Mouse (Mus musculus) limb, embryonic 13.5 days (tissue): ENCODE data around the gene Cnn2. TPM values are rescaled to one million over a fixed set of nuclear protein-coding genes. Genes with fewer than 3 reads are reported as not detected.
"Not testable (repeated sequence)": the region's sequence is repeated elsewhere in the genome, so short reads cannot be mapped to it uniquely, and the experiment has no call there.

ENCODE experiments used
- ATAC-seq: fragments of 200-750 bp; cut with Nextera tagmentation; 2 replicates; pipeline ENCODE4 v1.8.0; 2017; ENCODE audit warnings: low read depth, moderate number of reproducible peaks, moderate TSS enrichment; ENCODE audit not compliant: low FRiP score
- H3K27ac ChIP-seq: fragments of 300-500 bp; sonication (generic); 2 replicates; pipeline ENCODE4 v1.5.1; 2015; ENCODE audit warnings: inconsistent platforms, mild to moderate bottlenecking, moderate library complexity
- H3K27me3 ChIP-seq: fragments of 300-500 bp; sonication (generic); 2 replicates; pipeline ENCODE4 v1.6.1; 2015; ENCODE audit warnings: mild to moderate bottlenecking, inconsistent platforms
- H3K36me3 ChIP-seq: fragments of 300-500 bp; sonication (generic); 2 replicates; pipeline ENCODE4 v1.6.1; 2015; ENCODE audit warnings: inconsistent platforms, mild to moderate bottlenecking, moderate library complexity
- H3K4me1 ChIP-seq: fragments of 300-500 bp; sonication (generic); 2 replicates; pipeline ENCODE4 v1.6.1; 2015; ENCODE audit warnings: inconsistent platforms
- H3K4me2 ChIP-seq: fragments of 300-500 bp; sonication (generic); replicated peaks from 2 replicates; pipeline ENCODE4 v1.6.1; 2015; ENCODE audit warnings: inconsistent platforms, mild to moderate bottlenecking, moderate library complexity
- H3K4me3 ChIP-seq: fragments of 300-500 bp; sonication (generic); 2 replicates; pipeline ENCODE4 v1.5.1; 2015; ENCODE audit warnings: moderate library complexity, mild to moderate bottlenecking, inconsistent platforms
- H3K9ac ChIP-seq: fragments of 300-500 bp; sonication (generic); 2 replicates; pipeline ENCODE4 v1.6.1; 2015; ENCODE audit warnings: mild to moderate bottlenecking, inconsistent platforms
- H3K9me3 ChIP-seq: fragments of 300-500 bp; sonication (generic); 2 replicates; pipeline ENCODE4 v1.6.1; 2016; ENCODE audit warnings: inconsistent platforms
- WGBS: fragments of 180-500 bp; shearing (Covaris S2); methylation state at CpG from one replicate; pipeline ENCODE4 v1.1.7; 2015; 5-methylcytosine and 5-hydroxymethylcytosine counted together
- polyA plus RNA-seq: library from polyadenylated mRNA; unstranded; fragments of >200 nt; fragmentation: Nextera tagmentation; extraction: Ambion mirVana; gene quantifications from 2 replicates; pipeline ENCODE4 v1.2.1, GENCODE M21; 2015

The Cnn2 gene
- polyA plus RNA-seq, 1 experiment from 2014 or later = 299 TPM

- Histone ChIP-seq H3K4me3 (no peak overlapping the region), H3K36me3 (peaks cover 19% of the 10 kb centered on the region), H3K9ac (no peak overlapping the region), H3K27ac (no peak overlapping the region), H3K9me3 (no peaks in the 10 kb centered on the region), H3K27me3 (no peaks in the 10 kb centered on the region), H3K4me1 (peaks cover 23% of the 10 kb centered on the region), H3K4me2 (no peak overlapping the region)
- no peak for ATAC-seq
- WGBS = 26% methylated on average over 4 of the region's 4 CpGs
These were observed 31.7 kb upstream of the Cnn2 start for GRCm38 (mm10) chr10:79956643-79957154.

- 11% methylated on average over 21 of the region's 21 CpGs for WGBS
- H3K4me2 ChIP-seq = peak overlapping the region; percentile 23
- 0 out of 2 replicates have a peak overlapping the region, but pooled peaks have one; percentile 2 for H3K4me3 ChIP-seq
- no peaks in the 10 kb centered on the region for H3K27me3 ChIP-seq
- no peaks in the 10 kb centered on the region for H3K9me3 ChIP-seq
- peaks cover 23% of the 10 kb centered on the region for H3K4me1 ChIP-seq
- ATAC-seq = no peak
- H3K27ac ChIP-seq = no peak overlapping the region
- H3K36me3 ChIP-seq = peaks cover 23% of the 10 kb centered on the region
- H3K9ac ChIP-seq = no peak overlapping the region
These were observed 30.1 kb upstream of the Cnn2 start for GRCm38 (mm10) chr10:79958140-79958816.

DNA sequence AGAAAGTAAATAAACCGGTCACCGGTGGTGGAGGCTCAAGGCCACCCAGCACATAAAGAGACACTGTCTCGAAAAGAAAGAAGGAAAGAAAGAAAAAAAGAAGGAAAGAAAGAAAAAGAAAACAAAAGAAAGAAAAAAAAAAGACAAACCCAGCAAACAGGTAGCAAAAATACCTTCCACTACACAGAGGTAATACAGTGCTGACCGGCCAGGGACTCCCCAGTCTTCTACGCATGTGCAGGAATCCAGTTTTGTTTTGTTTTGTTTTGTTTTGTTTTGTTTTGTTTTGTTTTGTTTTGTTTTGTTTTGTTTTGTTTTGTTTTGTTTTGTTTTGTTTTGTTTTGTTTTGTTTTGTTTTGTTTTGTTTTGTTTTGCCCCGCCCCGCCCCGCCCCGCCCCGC, 29.0 kb upstream of the Cnn2 start:
- H3K4me1 ChIP-seq = peaks cover 18% of the 10 kb centered on the region
- not testable (repeated sequence) for H3K9me3 ChIP-seq, H3K9ac ChIP-seq, H3K27ac ChIP-seq, ATAC-seq, H3K27me3 ChIP-seq
- H3K36me3 ChIP-seq = peaks cover 28% of the 10 kb centered on the region
- H3K4me3 ChIP-seq = peak overlapping the region; percentile 100
- H3K4me2 ChIP-seq = peak overlapping the region; percentile 93
- WGBS = 35% methylated on average over 10 of the region's 10 CpGs

DNA sequence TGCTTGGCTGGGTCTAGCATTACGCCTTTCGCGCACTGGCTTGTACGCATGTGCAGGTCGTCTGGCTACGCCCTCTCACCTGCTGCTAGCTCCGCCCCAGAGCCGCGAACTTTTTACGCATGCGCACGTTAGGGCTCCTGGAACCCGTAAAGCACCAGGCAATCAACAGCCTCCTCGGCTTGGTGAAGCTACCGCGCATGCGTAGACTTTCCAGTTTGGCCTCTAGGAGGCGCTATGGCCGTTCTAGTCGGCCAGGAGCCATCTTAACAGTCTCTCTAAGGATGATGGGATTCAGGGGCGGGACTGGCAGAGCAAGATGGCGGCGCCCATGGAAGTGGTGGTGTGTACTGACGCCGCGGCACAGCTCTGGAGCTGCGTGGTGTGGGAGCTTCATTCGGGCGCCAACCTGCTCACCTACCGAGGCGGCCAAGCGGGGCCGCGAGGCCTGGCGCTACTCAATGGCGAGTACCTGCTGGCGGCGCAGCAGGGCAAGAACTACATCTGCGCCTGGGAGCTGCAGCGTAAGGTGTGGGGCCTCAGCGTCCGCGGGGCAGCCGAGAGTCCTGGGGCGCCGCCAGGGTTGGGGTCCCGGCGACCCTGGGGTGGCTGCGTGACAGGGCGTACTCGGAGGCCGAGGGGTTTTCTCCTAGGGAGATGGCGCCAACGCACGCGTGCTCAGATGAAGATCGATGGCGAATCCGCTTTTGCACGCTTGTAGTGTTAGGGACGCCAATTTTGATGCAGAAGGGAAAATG, 28.4 kb upstream of the Cnn2 start, which contains the start of gene Wdr18:
Gene Wdr18 (plus strand): TSS at position 306 of the 755 bp plus-strand sequence.
- Histone ChIP-seq H3K36me3 (peaks cover 34% of the 10 kb centered on the region), H3K4me2 (peak within 1 kb of the TSS; percentile 93)
- WGBS = under 1% methylated on average over 61 of the region's 61 CpGs

GRCm38 (mm10) chr10:79960671-79961294, 27.6 kb upstream of the Cnn2 start:
- no peaks in the 10 kb centered on the region for H3K27me3 ChIP-seq
- WGBS = 11% methylated on average over 10 of the region's 10 CpGs
- ATAC-seq = no peak
- peaks cover 42% of the 10 kb centered on the region for H3K36me3 ChIP-seq
- peak overlapping the region; percentile 100 for H3K4me3 ChIP-seq
- peak overlapping the region; percentile 89 for H3K9ac ChIP-seq
- H3K9me3 ChIP-seq = no peaks in the 10 kb centered on the region
- peaks cover 11% of the 10 kb centered on the region for H3K4me1 ChIP-seq
- H3K27ac ChIP-seq = no peak overlapping the region
- H3K4me2 ChIP-seq = peak overlapping the region; percentile 93

More for the DNA sequence above, 28.4 kb upstream of the Cnn2 start, which contains the start of gene Wdr18:
- H3K4me1 ChIP-seq = peaks cover 16% of the 10 kb centered on the region
- H3K9ac ChIP-seq = peak within 1 kb of the TSS; percentile 89
- peak; percentile 95 for ATAC-seq
- H3K9me3 ChIP-seq = no peaks in the 10 kb centered on the region
- peak within 1 kb of the TSS; percentile 74 for H3K27ac ChIP-seq
- H3K4me3 ChIP-seq = peak within 1 kb of the TSS; percentile 100
- H3K27me3 ChIP-seq = no peaks in the 10 kb centered on the region

DNA sequence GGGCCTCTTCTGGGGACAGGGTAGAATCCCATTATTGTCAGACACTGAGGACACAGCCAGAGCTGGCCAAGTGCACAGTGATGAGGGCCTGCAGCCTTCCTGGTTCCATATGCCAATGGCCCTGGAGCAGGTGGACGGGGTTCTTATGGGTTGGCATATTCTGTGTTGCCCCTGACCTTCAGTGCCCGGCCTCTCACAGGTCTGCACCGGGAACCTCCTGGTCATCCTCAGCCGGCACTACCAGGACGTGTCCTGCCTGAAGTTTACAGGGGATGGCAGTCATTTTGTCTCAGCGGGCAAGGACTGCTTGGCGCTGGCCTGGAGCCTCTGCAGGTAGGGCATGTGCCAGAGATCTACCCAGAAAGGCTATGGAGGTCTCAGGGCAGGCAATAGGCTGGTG, 23.7 kb upstream of the Cnn2 start:
- Histone ChIP-seq H3K27me3 (peaks cover 15% of the 10 kb centered on the region), H3K4me3 (no peak overlapping the region), H3K4me1 (peaks cover 14% of the 10 kb centered on the region), H3K9ac (no peak overlapping the region), H3K27ac (no peak overlapping the region), H3K4me2 (no peak overlapping the region), H3K9me3 (no peaks in the 10 kb centered on the region), H3K36me3 (peaks cover 72% of the 10 kb centered on the region)
- WGBS = 95% methylated on average over 7 of the region's 7 CpGs
- no peak for ATAC-seq

GRCm38 (mm10) chr10:79965325-79965724, 23.1 kb upstream of the Cnn2 start:
- no peak for ATAC-seq
- Histone ChIP-seq H3K4me3 (no peak overlapping the region), H3K4me2 (no peak overlapping the region), H3K4me1 (peaks cover 15% of the 10 kb centered on the region), H3K9ac (no peak overlapping the region), H3K27ac (no peak overlapping the region), H3K9me3 (no peaks in the 10 kb centered on the region), H3K27me3 (peaks cover 18% of the 10 kb centered on the region), H3K36me3 (peaks cover 72% of the 10 kb centered on the region)
- 86% methylated on average over 5 of the region's 5 CpGs for WGBS

DNA sequence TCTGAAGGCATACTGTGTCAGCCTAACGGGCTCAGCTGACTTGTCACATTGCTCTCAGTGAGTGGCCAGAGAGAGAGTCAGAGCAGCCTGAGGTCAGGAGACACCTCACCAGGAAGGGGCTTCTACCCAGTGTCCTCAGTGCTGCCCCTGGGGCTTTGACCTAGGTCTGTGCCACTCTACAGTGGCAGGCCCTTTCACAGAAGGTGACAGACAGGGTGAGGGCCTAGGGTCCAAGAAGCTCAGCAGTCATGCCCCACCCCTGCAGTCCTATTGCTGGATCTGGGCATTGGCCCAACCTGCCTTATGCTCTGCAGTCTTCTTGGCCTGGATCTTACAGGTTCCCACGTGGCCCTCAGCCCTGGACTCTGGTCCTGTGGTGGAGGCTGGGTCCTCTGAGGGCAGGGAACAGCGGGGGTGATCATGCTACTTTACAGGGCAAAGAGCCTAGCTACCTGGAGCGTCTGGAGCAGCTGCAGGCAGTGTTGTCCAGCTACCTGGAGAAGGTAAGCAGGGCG, 21.4 kb upstream of the Cnn2 start:
- peaks cover 68% of the 10 kb centered on the region for H3K36me3 ChIP-seq

GRCm38 (mm10) chr10:79968181-79968580, 20.2 kb upstream of the Cnn2 start:
- peaks cover 57% of the 10 kb centered on the region for H3K36me3 ChIP-seq

More for the DNA sequence above, 21.4 kb upstream of the Cnn2 start:
- no peak for ATAC-seq
- 91% methylated on average over 5 of the region's 5 CpGs for WGBS
- Histone ChIP-seq H3K4me3 (no peak overlapping the region), H3K27ac (no peak overlapping the region), H3K4me2 (no peak overlapping the region), H3K9me3 (no peaks in the 10 kb centered on the region), H3K9ac (no peak overlapping the region), H3K27me3 (peaks cover 34% of the 10 kb centered on the region), H3K4me1 (peaks cover 20% of the 10 kb centered on the region)

DNA sequence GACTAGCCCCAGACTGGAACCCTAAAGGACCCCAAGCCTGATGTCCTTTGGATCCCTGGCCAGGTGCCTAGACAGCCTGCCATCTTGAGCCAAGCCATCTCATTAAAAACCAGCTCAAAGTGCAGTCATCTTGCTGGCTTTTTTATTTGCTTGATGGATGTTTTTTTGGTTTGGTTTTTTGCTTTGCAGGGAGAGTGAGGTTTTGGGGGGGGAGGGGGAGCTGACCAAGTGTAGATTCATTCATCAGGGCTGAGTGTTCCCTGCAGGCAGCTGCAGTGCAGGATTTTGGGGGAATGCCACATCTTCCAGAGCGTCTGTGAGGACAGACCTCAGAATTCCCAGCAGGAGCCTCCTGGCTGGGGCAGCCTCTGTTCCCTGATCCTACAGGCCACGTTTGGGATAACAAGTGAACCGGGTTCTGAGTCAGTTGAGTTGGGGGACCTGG, 19.2 kb upstream of the Cnn2 start:
- Histone ChIP-seq H3K27me3 (peaks cover 47% of the 10 kb centered on the region), H3K9me3 (no peaks in the 10 kb centered on the region), H3K36me3 (peaks cover 55% of the 10 kb centered on the region), H3K4me1 (peaks cover 20% of the 10 kb centered on the region), H3K9ac (no peak overlapping the region), H3K4me2 (no peak overlapping the region), H3K4me3 (no peak overlapping the region), H3K27ac (no peak overlapping the region)
- ATAC-seq = no peak
- 13% methylated on average over 3 of the region's 3 CpGs for WGBS

More at GRCm38 (mm10) chr10:79968181-79968580, 20.2 kb upstream of the Cnn2 start:
- H3K9ac ChIP-seq = no peak overlapping the region
- H3K4me3 ChIP-seq = no peak overlapping the region
- no peak overlapping the region for H3K4me2 ChIP-seq
- H3K4me1 ChIP-seq = peaks cover 20% of the 10 kb centered on the region
- no peak for ATAC-seq
- H3K27ac ChIP-seq = no peak overlapping the region
- WGBS = 91% methylated on average over 1 of the region's 1 CpGs
- peaks cover 47% of the 10 kb centered on the region for H3K27me3 ChIP-seq
- no peaks in the 10 kb centered on the region for H3K9me3 ChIP-seq

DNA sequence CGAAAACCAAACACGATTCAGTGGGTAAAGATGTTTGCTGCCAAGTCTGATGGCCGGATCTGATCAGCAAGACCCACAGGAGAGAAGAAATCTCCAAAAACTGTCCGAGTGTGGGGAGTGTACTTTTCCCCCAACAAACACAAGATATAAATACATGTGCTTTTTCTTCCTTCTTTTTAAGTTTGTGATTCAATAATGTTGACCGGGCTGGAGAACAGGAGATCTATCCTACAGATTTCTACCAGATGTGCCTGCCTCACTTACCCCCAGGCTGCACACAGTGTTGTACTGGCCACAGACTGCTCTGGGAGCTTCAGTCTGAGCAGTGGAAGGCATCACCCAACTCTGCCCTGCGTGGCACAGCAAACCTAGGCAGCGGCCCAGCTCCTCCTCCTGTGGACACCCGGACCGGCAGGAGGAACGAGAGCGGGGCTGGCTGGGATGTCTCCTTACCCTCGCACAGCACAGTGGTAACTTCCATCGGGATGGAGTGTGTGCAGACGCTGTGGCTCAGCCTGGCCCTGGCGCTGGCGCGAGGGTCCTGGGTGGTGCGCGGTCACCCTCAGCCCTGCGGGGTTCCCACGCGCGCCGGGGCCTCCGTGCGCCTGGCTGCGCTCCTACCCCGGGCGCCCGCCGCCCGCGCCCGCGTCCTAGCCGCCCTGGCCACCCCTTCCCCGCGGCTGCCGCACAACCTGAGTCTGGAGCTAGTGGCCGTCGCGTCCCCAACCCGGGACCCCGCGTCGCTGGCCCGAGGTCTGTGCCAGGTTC, 17.8 kb upstream of the Cnn2 start, which contains the start of gene Grin3b:
Gene Grin3b (plus strand): TSS at position 301 of the 768 bp plus-strand sequence.
- Histone ChIP-seq H3K9me3 (no peaks in the 10 kb centered on the region), H3K36me3 (peaks cover 53% of the 10 kb centered on the region), H3K9ac (peak within 1 kb of the TSS; percentile 71), H3K4me2 (peak within 1 kb of the TSS; percentile 92), H3K27me3 (peaks cover 47% of the 10 kb centered on the region), H3K27ac (no peak within 1 kb of the TSS), H3K4me3 (peak within 1 kb of the TSS; percentile 60), H3K4me1 (peaks cover 20% of the 10 kb centered on the region)
- WGBS = 5% methylated on average over 45 of the region's 47 CpGs
- peak; percentile 9; the same call in 1 of the 2 replicates for ATAC-seq
